ENCODE assay signal across 8 mouse cellular contexts in genomic region chr9:63909618-63910017, GRCm38 (mm10).
DNase-seq lines count a peak whose midpoint lies in the region; ATAC-seq and TF ChIP-seq lines count a peak whose summit lies in the region.

No protein-coding gene starts in this region.

- H3K4me2 ChIP-seq in forebrain, embryonic 16.5 days (ENCODE audit: low read length), result no peak overlapping the region
- H3K4me2 ChIP-seq in stomach, embryonic 16.5 days (ENCODE audit: low read depth, low read length), result no peak overlapping the region

- no peak overlapping the region for H3K9ac ChIP-seq in forebrain, embryonic 16.5 days (replicated peaks; ENCODE audit: low read depth, low read length)
- no peak overlapping the region for H3K9ac ChIP-seq in stomach, embryonic 16.5 days (ENCODE audit: low read length)

- no peaks in the 10 kb centered on the region for H3K27me3 ChIP-seq in forebrain, embryonic 10.5 days (ENCODE audit: poor library complexity, severe bottlenecking)
- H3K27me3 ChIP-seq in forebrain, embryonic 16.5 days (replicated peaks; ENCODE audit: control insufficient read depth, insufficient read depth, low read length), result no peaks in the 10 kb centered on the region
- no peaks in the 10 kb centered on the region for H3K27me3 ChIP-seq in stomach, embryonic 16.5 days (ENCODE audit: control insufficient read depth, insufficient read depth, low read length)

- intact Hi-C loops in left cerebral cortex, adult 2 months (cut with DNase I), result no loop called here

- H3K4me3 ChIP-seq in forebrain, embryonic 10.5 days, result no peak overlapping the region
- H3K4me3 ChIP-seq in forebrain, embryonic 16.5 days (replicated peaks; ENCODE audit: low read length), result no peak overlapping the region
- H3K4me3 ChIP-seq in left cerebral cortex, adult 2 months, result no peak overlapping the region
- no peak overlapping the region for H3K4me3 ChIP-seq in stomach, embryonic 16.5 days (replicated peaks; ENCODE audit: low read length)

- peak; percentile 66 for TF ChIP-seq CTCF in left cerebral cortex, adult 2 months (IDR thresholded peaks at IDR 0.05)

- H3K9me3 ChIP-seq in forebrain, embryonic 10.5 days, result peaks cover 1% of the 10 kb centered on the region; the same call in 1 of the 2 replicates
- H3K9me3 ChIP-seq in forebrain, embryonic 16.5 days (ENCODE audit: control insufficient read depth, low read length), result no peaks in the 10 kb centered on the region; the same call in 1 of the 2 replicates
- peaks cover under 1% of the 10 kb centered on the region; the same call in 1 of the 2 replicates for H3K9me3 ChIP-seq in stomach, embryonic 16.5 days (replicated peaks; ENCODE audit: control insufficient read depth, low read length)

- WGBS in forebrain, embryonic 10.5 days, result 22% methylated on average over 5 of the region's 5 CpGs
- WGBS in forebrain, embryonic 16.5 days, result 11% methylated on average over 5 of the region's 5 CpGs
- WGBS in stomach, embryonic 16.5 days, result 15% methylated on average over 5 of the region's 5 CpGs

- H3K36me3 ChIP-seq in forebrain, embryonic 10.5 days (replicated peaks), result no peaks in the 10 kb centered on the region
- H3K36me3 ChIP-seq in forebrain, embryonic 16.5 days (ENCODE audit: control insufficient read depth, insufficient read depth), result no peaks in the 10 kb centered on the region
- H3K36me3 ChIP-seq in stomach, embryonic 16.5 days (ENCODE audit: control insufficient read depth, insufficient read depth, low read length), result no peaks in the 10 kb centered on the region

- ATAC-seq in forebrain, embryonic 16.5 days, result no peak
- peak; percentile 70 for ATAC-seq in monocyte, adult 5-6 weeks (replicated peaks; ENCODE audit: insufficient number of reproducible peaks, low FRiP score, low TSS enrichment, poor library complexity, severe bottlenecking)
- ATAC-seq in stomach, embryonic 16.5 days (ENCODE audit: insufficient read depth, low FRiP score), result peak; percentile 73

- H3K4me1 ChIP-seq in forebrain, embryonic 10.5 days, result no peaks in the 10 kb centered on the region
- peaks cover 8% of the 10 kb centered on the region for H3K4me1 ChIP-seq in forebrain, embryonic 16.5 days (replicated peaks; ENCODE audit: control insufficient read depth, insufficient read depth, low read length)
- H3K4me1 ChIP-seq in stomach, embryonic 16.5 days (ENCODE audit: control insufficient read depth, insufficient read depth, low read length), result no peaks in the 10 kb centered on the region

- H3K27ac ChIP-seq in forebrain, embryonic 10.5 days, result no peak overlapping the region
- H3K27ac ChIP-seq in forebrain, embryonic 16.5 days (ENCODE audit: low read length), result no peak overlapping the region
- H3K27ac ChIP-seq in left cerebral cortex, adult 2 months, result no peak overlapping the region
- H3K27ac ChIP-seq in stomach, embryonic 16.5 days (ENCODE audit: low read length), result peak overlapping the region; percentile 66

- peak; percentile 80 for DNase-seq in forebrain, embryonic 10.5 days (ENCODE audit: extremely low spot score, low spot score)
- peak; percentile 53 for DNase-seq in c-Kit-negative CD71-positive TER-119-positive erythroid progenitor cells, embryonic 14.5 days (ENCODE audit: low read depth, low spot score)
- peak; percentile 82 for DNase-seq in forelimb bud, embryonic 11.5 days (ENCODE audit: low read depth, low spot score)
- peak; percentile 73 for DNase-seq in induced T-regulatory cell, adult 2 months (ENCODE audit: low read depth)
- peak; percentile 75 to 82 for DNase-seq in left cerebral cortex, adult 2 months (ENCODE audit: extremely low spot score in 1 of 2, low spot score in 2 of 2)
